Mouse (Mus musculus) limb, embryonic 12.5 days (tissue): ENCODE data around the gene Zcchc24. TPM values are rescaled to one million over a fixed set of nuclear protein-coding genes. Genes with fewer than 3 reads are reported as not detected.

ENCODE experiments used
- ATAC-seq: fragments of 200-750 bp; cut with Nextera tagmentation; 2 replicates; pipeline ENCODE4 v1.8.0; 2017; ENCODE audit warnings: low read depth, moderate TSS enrichment; ENCODE audit not compliant: insufficient number of reproducible peaks, insufficient read depth, low FRiP score, low TSS enrichment
- H3K27ac ChIP-seq: fragments of 300-500 bp; sonication (generic); 2 replicates; pipeline ENCODE4 v1.5.1; 2016; ENCODE audit warnings: mild to moderate bottlenecking, moderate library complexity
- H3K27me3 ChIP-seq: fragments of 300-500 bp; sonication (generic); 2 replicates; pipeline ENCODE4 v1.6.1; 2016; ENCODE audit warnings: mild to moderate bottlenecking, moderate library complexity
- H3K36me3 ChIP-seq: fragments of 300-500 bp; sonication (generic); 2 replicates; pipeline ENCODE4 v1.6.1; 2016; ENCODE audit warnings: mild to moderate bottlenecking, moderate library complexity
- H3K4me1 ChIP-seq: fragments of 300-500 bp; sonication (generic); replicated peaks from 2 replicates; pipeline ENCODE4 v1.6.1; 2016
- H3K4me2 ChIP-seq: fragments of 300-500 bp; sonication (generic); 2 replicates; pipeline ENCODE4 v1.6.1; 2016; ENCODE audit warnings: mild to moderate bottlenecking, moderate library complexity
- H3K4me3 ChIP-seq: fragments of 300-500 bp; sonication (generic); replicated peaks from 2 replicates; pipeline ENCODE4 v1.5.1; 2016; ENCODE audit warnings: mild to moderate bottlenecking
- H3K9ac ChIP-seq: fragments of 300-500 bp; sonication (generic); replicated peaks from 2 replicates; pipeline ENCODE4 v1.6.1; 2016; ENCODE audit warnings: mild to moderate bottlenecking, moderate library complexity
- H3K9me3 ChIP-seq: fragments of 300-500 bp; sonication (generic); 2 replicates; pipeline ENCODE4 v1.6.1; 2016; ENCODE audit warnings: mild to moderate bottlenecking, moderate library complexity
- WGBS: fragments of 180-500 bp; shearing (Covaris S2); methylation state at CpG from one replicate; pipeline ENCODE4 v1.1.7; 2016; 5-methylcytosine and 5-hydroxymethylcytosine counted together
- polyA plus RNA-seq: library from polyadenylated mRNA; unstranded; fragments of >200 nt; fragmentation: Nextera tagmentation; extraction: Ambion mirVana; gene quantifications from 2 replicates; pipeline ENCODE4 v1.2.1, GENCODE M21; 2016

Zcchc24 gene
- polyA plus RNA-seq, 1 experiment from 2014 or later, result 28.6 TPM

GRCm38 (mm10) chr14:25780601-25781000, 11.8 kb upstream of the Zcchc24 start:
- no peak overlapping the region for H3K27ac ChIP-seq
- peaks cover 21% of the 10 kb centered on the region for H3K4me1 ChIP-seq
- H3K36me3 ChIP-seq, result no peaks in the 10 kb centered on the region
- no peak overlapping the region for H3K4me2 ChIP-seq
- H3K9me3 ChIP-seq, result no peaks in the 10 kb centered on the region
- 79% methylated on average over 11 of the region's 11 CpGs for WGBS
- no peak overlapping the region for H3K9ac ChIP-seq
- ATAC-seq, result no peak
- no peaks in the 10 kb centered on the region for H3K27me3 ChIP-seq
- H3K4me3 ChIP-seq, result no peak overlapping the region

GRCm38 (mm10) chr14:25776294-25776693, 7.5 kb upstream of the Zcchc24 start:
- peaks cover 24% of the 10 kb centered on the region for H3K4me1 ChIP-seq
- 40% methylated on average over 6 of the region's 6 CpGs for WGBS
- no peaks in the 10 kb centered on the region for H3K9me3 ChIP-seq
- no peaks in the 10 kb centered on the region for H3K27me3 ChIP-seq
- H3K4me2 ChIP-seq, result no peak overlapping the region
- H3K27ac ChIP-seq, result no peak overlapping the region
- H3K9ac ChIP-seq, result no peak overlapping the region
- no peak for ATAC-seq
- H3K36me3 ChIP-seq, result no peaks in the 10 kb centered on the region
- H3K4me3 ChIP-seq, result no peak overlapping the region

- Histone ChIP-seq H3K27me3 (no peaks in the 10 kb centered on the region), H3K4me1 (peaks cover 41% of the 10 kb centered on the region), H3K36me3 (no peaks in the 10 kb centered on the region), H3K4me3 (no peak overlapping the region), H3K4me2 (no peak overlapping the region), H3K9ac (no peak overlapping the region), H3K27ac (no peak overlapping the region), H3K9me3 (no peaks in the 10 kb centered on the region)
- 11% methylated on average over 5 of the region's 5 CpGs for WGBS
- ATAC-seq, result no peak
Observed at GRCm38 (mm10) chr14:25774100-25774499, 5.3 kb upstream of the Zcchc24 start.

- Histone ChIP-seq H3K4me3 (no peak overlapping the region), H3K27me3 (no peaks in the 10 kb centered on the region), H3K9ac (no peak overlapping the region), H3K9me3 (no peaks in the 10 kb centered on the region), H3K4me2 (no peak overlapping the region), H3K27ac (no peak overlapping the region), H3K4me1 (peaks cover 41% of the 10 kb centered on the region), H3K36me3 (no peaks in the 10 kb centered on the region)
- no peak for ATAC-seq
- 47% methylated on average over 4 of the region's 4 CpGs for WGBS
Observed at GRCm38 (mm10) chr14:25773039-25773438, 4.2 kb upstream of the Zcchc24 start.

GRCm38 (mm10) chr14:25769626-25770306, 927 bp upstream of the Zcchc24 start:
- 0 out of 2 replicates have a peak, but pooled peaks have one; percentile 28 for ATAC-seq
- peaks cover 67% of the 10 kb centered on the region for H3K4me1 ChIP-seq

GRCm38 (mm10) chr14:25768261-25768893, 462 bp downstream of the Zcchc24 start:
- no peaks in the 10 kb centered on the region for H3K36me3 ChIP-seq
- under 1% methylated on average over 50 of the region's 50 CpGs for WGBS
- peak overlapping the region; percentile 79 for H3K4me3 ChIP-seq
- ATAC-seq, result peak; percentile 60
- H3K4me2 ChIP-seq, result peak overlapping the region; percentile 92
- peak overlapping the region; percentile 94 for H3K27ac ChIP-seq
- H3K9ac ChIP-seq, result peak overlapping the region; percentile 83
- H3K4me1 ChIP-seq, result peaks cover 57% of the 10 kb centered on the region
- no peaks in the 10 kb centered on the region for H3K9me3 ChIP-seq
- H3K27me3 ChIP-seq, result no peaks in the 10 kb centered on the region; the same call in 1 of the 2 replicates

More at GRCm38 (mm10) chr14:25769626-25770306, 927 bp upstream of the Zcchc24 start:
- H3K9me3 ChIP-seq, result no peaks in the 10 kb centered on the region
- peak overlapping the region; percentile 92 for H3K4me2 ChIP-seq
- H3K27ac ChIP-seq, result peak overlapping the region; percentile 94
- WGBS, result 7% methylated on average over 7 of the region's 8 CpGs
- H3K27me3 ChIP-seq, result no peaks in the 10 kb centered on the region; the same call in 1 of the 2 replicates
- no peaks in the 10 kb centered on the region for H3K36me3 ChIP-seq
- H3K4me3 ChIP-seq, result peak overlapping the region; percentile 79
- no peak overlapping the region; the same call in 1 of the 2 replicates for H3K9ac ChIP-seq

GRCm38 (mm10) chr14:25767725-25768203, 1.1 kb downstream of the Zcchc24 start:
- 9% methylated on average over 6 of the region's 6 CpGs for WGBS
- Histone ChIP-seq H3K4me1 (peaks cover 52% of the 10 kb centered on the region), H3K27me3 (no peaks in the 10 kb centered on the region; the same call in 1 of the 2 replicates), H3K4me2 (peak overlapping the region; percentile 92), H3K9me3 (no peaks in the 10 kb centered on the region), H3K27ac (peak overlapping the region; percentile 94), H3K4me3 (peak overlapping the region; percentile 79), H3K36me3 (no peaks in the 10 kb centered on the region), H3K9ac (peak overlapping the region; percentile 83)
- no peak for ATAC-seq

- peaks cover 52% of the 10 kb centered on the region for H3K4me1 ChIP-seq
Observed at GRCm38 (mm10) chr14:25766441-25766840, 2.4 kb downstream of the Zcchc24 start.

GRCm38 (mm10) chr14:25765921-25766320, 2.9 kb downstream of the Zcchc24 start:
- H3K4me1 ChIP-seq, result peaks cover 51% of the 10 kb centered on the region
- peak overlapping the region; percentile 79 for H3K4me3 ChIP-seq
- peak overlapping the region; percentile 92 for H3K4me2 ChIP-seq
- no peaks in the 10 kb centered on the region for H3K9me3 ChIP-seq
- peak overlapping the region; percentile 5; the same call in 1 of the 2 replicates for H3K9ac ChIP-seq
- no peaks in the 10 kb centered on the region; the same call in 1 of the 2 replicates for H3K27me3 ChIP-seq
- H3K27ac ChIP-seq, result peak overlapping the region; percentile 64
- WGBS, result 47% methylated on average over 8 of the region's 8 CpGs
- no peak for ATAC-seq
- no peaks in the 10 kb centered on the region for H3K36me3 ChIP-seq

More at GRCm38 (mm10) chr14:25766441-25766840, 2.4 kb downstream of the Zcchc24 start:
- Histone ChIP-seq H3K27ac (no peak overlapping the region), H3K36me3 (no peaks in the 10 kb centered on the region), H3K9ac (no peak overlapping the region; the same call in 1 of the 2 replicates), H3K9me3 (no peaks in the 10 kb centered on the region), H3K27me3 (no peaks in the 10 kb centered on the region; the same call in 1 of the 2 replicates), H3K4me3 (peak overlapping the region; percentile 79), H3K4me2 (peak overlapping the region; percentile 92)
- ATAC-seq, result no peak
- WGBS, result 25% methylated on average over 4 of the region's 4 CpGs

GRCm38 (mm10) chr14:25765146-25765545, 3.7 kb downstream of the Zcchc24 start:
- 71% methylated on average over 12 of the region's 12 CpGs for WGBS
- no peak for ATAC-seq
- no peak overlapping the region for H3K9ac ChIP-seq
- peak overlapping the region; percentile 92 for H3K4me2 ChIP-seq
- no peaks in the 10 kb centered on the region; the same call in 1 of the 2 replicates for H3K27me3 ChIP-seq
- peaks cover 50% of the 10 kb centered on the region for H3K4me1 ChIP-seq
- peak overlapping the region; percentile 64; the same call in 1 of the 2 replicates for H3K27ac ChIP-seq
- H3K36me3 ChIP-seq, result no peaks in the 10 kb centered on the region
- no peaks in the 10 kb centered on the region for H3K9me3 ChIP-seq
- H3K4me3 ChIP-seq, result no peak overlapping the region; the same call in 1 of the 2 replicates

GRCm38 (mm10) chr14:25761184-25761583, 7.7 kb downstream of the Zcchc24 start:
- no peak for ATAC-seq
- Histone ChIP-seq H3K36me3 (no peaks in the 10 kb centered on the region; the same call in 1 of the 2 replicates), H3K4me3 (no peak overlapping the region), H3K9ac (no peak overlapping the region), H3K4me2 (no peak overlapping the region), H3K4me1 (peaks cover 61% of the 10 kb centered on the region), H3K27me3 (no peaks in the 10 kb centered on the region; the same call in 1 of the 2 replicates), H3K27ac (no peak overlapping the region), H3K9me3 (no peaks in the 10 kb centered on the region)
- 87% methylated on average over 5 of the region's 5 CpGs for WGBS
